Mouse (Mus musculus): ENCODE data around the gene Zfp362.

Zfp362 gene

DNA sequence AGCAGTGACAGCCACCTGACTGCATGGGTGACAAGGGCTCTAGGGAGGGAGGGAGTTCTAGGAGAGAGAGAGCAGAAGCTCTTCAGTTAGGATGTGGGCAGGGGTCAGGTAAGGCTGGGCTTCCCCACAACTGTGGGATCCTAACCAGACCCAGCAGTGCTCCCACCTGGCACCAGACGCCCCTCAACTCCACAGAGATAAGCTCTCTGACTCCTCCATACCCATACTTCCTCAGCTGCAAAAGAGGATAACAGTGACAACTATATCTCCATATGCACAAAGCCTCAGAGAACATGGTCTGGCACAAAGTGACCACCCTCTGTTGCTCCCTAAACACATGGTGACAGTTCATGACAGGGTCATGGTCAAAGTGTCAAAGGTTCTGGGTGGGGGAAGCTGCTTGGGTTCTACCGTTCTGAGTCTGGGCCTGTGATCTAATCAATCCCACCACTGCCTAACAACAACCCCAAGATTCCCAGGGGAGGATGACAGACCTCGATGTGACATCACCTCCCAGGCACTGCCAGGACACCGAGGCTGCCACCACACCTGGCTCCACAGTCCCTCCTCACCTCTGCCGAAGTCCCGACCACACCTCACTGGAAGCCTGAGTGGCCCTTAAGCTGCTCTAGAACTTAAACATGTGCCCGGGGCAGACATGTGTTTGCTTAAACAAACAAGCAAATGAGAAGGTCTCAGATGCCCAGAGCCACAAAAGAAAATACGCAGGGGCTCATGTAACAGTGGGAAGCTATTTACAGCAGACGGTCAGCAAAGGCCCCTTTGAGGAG, 4.0 kb downstream of the Zfp362 start:
- DNase-seq (ENCODE audit: low spot score in 2 of 2) = no peak

DNA sequence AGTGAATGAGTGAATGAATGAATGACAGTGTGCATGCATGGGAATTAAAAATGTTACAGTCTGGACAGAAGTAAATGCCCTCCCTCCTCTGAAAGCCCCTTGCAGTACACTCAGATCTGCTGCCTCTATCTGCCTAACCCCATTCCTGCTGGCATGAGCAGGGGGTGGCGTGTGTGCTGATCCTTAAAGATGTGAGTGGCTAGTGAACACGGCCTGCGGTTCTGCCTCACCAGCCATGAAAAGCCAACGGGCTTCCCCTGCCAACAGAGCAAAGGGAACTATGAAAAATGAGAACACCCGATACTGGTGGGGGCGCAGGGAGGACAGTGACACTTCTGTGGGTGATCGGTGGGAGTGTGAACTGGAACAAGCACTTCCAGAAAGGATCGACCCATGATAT, 9.1 kb downstream of the Zfp362 start:
- no peak for DNase-seq (ENCODE audit: low spot score in 2 of 2)

DNA sequence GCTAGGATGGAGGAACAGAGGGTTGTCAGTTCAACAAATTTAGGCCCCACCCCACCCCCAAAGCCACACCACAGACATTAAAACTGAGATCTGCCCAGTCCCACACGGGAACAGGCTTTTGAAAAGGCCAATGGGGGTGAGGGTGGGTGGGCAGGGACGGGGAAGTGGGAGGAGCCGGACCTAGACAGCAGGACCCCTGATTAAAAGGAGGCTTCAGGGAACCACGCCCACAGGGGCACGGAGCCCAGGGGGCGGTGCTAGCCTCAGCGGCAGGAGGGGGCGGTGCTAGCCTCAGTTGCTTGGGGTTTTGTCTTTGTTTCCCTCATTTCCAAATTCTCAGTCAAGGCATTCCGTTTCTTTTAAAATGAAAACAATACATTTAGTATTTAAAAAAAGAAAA, 10.2 kb downstream of the Zfp362 start:
- DNase-seq (ENCODE audit: low spot score in 2 of 2) = no peak

DNA sequence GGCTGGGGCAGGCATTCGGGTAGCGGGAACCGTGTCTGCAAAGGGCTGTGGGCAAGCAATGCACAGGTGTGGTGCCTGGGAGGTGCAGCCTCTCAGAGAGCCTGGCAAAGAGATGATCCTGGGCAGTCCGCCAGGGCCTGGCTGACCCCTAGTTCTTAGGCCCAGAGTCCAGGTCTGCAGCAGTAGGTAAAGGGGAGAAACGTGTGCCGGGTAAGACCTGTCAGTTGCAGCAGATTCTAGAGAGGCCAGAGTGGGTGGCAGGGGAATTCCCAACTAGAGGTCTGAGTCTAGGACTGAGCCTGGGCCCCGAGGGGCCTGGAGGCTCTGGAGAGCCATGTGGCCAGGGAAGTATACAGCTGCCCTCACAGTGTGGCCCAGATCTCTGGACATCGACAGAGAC, 11.6 kb downstream of the Zfp362 start:
- DNase-seq (ENCODE audit: low spot score in 2 of 2) = no peak

DNA sequence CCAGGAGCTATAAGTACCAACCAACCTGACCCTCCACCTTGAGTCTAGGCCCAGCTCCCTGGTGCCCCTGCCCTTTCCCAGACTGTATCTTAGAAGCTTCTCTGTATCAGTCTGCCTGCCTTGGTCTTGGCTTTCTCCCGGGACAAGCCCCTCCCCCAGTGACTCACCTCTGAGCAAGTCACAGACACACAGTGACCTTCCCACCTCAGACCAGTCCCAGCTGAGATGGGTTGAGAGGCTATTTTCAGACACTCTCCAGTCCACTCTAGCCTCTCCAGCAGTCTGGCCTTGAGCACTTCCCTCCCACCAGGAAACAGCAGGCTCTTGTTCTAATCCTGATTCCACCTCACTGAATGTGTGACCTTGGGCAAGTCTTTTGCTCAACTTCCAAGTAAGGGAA, 12.1 kb downstream of the Zfp362 start:
- no peak for DNase-seq (ENCODE audit: low spot score in 2 of 2)

DNA sequence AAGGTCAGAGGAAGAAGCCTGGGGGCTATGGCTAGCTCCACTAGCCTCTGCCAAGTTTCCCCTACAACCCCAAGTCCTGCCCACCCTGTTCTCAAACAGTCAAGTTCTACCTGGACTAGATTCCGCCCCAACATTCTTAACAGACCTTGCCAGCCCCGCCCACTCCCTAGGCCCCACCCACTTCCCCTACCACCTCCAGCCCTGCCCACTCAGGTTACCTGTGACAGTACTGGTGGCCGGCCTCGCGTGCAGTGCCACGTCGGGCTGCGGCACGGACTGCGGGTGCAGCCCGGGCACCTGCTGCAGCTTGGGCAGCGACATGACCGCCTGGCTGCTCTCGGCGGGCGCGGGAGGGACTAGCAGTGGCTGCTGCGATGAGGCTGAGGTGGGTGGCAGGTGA, 16.2 kb downstream of the Zfp362 start:
- DNase-seq (ENCODE audit: low spot score in 2 of 2) = no peak

DNA sequence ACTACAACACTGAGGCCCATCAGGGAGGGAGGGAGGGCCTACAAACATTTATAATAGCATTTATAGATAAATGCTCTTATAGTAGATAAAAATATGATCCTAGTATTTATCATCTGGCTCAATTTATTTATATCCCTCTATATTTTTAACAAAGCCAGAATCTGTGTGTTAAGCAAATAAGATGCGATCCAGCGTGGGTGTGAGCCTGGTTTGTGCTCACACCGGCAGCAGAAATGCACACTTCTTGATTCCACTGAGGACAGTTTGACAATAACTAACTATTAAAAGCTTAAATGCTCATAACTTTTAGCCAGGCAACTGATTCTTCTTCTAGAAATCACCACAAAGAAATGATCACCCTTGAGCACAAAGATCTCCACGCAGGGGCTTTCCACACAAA, 17.7 kb downstream of the Zfp362 start:
- DNase-seq (ENCODE audit: low spot score in 2 of 2) = no peak

DNA sequence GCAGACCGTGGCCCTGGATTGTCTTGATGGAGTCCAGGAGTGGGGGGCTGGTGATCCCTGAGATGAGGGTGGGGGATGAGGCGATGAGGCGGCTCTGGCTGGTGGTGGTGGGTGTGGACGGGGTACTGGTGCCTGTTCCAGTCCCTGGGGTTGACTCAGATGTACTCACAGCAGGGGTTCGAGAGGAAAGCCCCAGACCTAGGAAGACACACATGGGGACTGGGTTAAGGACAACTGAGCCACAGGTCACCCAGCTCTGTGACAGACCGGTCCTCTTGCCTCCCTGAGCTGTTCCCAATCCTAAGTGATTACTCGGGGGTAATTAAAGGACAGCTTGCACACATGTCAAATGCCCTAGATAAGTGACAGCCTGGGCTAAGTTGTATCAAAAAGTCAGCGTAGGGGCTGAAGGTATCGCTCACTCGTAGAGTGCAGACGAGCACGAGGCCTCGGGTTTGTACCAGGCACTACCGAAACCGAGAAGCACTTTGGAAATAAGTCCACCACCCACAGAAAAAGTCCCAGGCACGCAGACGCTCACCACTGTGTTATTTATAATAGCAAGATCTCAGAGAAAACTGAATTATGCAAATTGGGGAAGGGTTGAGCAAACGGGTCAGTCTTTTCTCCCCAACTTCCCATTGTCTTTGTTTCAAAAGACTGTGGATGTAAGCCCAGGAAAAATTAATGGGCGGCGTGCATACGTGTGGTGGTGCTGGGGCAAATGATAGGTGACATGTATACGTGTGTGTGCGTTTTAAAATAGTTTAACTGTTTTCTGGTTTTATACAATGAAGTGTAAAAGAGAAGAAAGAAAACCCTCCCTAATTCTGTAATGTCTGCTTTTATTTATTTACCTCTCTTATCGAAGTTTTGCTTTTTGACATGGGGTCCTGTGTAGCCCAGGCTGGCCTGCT, 18.6 kb downstream of the Zfp362 start:
- peak in 1 of 2 experiments; percentile 32 for DNase-seq (ENCODE audit: low spot score in 2 of 2)

DNA sequence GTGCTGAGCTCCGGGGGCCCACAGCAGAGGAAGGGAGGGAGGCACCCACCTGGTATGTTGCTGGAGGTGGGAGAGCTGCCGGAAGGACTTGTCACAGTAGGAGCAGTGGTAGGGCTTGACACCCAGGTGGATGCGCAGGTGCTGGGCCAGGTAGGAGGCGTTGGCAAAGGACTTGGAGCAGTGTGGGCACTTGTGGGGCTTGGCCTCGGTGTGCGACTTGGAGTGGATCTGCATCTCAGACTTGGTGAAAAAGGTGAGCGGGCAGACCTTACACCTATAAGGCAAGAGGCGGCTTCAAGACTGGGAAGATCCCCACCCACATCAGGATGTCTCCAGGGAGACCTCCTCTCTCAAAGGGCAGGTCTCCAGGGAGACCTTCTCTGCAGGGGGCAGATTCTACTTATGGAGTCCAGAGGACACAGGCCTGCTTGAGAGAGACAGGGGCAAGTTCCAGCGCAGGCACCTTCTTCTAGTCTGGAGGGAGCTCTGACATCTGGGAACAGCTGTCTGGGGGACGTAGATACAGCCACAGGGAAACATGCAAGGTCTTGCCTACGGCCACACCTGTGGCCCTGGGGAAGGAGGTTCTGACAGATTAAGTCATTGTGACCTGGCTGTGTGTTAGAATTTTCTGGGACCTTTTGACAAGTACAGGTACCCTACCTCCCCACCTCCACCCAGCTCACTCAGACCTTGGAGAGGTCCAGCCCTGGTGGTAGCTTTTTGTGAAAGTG, 19.8 kb downstream of the Zfp362 start:
- DNase-seq (ENCODE audit: low spot score in 2 of 2) = no peak

DNA sequence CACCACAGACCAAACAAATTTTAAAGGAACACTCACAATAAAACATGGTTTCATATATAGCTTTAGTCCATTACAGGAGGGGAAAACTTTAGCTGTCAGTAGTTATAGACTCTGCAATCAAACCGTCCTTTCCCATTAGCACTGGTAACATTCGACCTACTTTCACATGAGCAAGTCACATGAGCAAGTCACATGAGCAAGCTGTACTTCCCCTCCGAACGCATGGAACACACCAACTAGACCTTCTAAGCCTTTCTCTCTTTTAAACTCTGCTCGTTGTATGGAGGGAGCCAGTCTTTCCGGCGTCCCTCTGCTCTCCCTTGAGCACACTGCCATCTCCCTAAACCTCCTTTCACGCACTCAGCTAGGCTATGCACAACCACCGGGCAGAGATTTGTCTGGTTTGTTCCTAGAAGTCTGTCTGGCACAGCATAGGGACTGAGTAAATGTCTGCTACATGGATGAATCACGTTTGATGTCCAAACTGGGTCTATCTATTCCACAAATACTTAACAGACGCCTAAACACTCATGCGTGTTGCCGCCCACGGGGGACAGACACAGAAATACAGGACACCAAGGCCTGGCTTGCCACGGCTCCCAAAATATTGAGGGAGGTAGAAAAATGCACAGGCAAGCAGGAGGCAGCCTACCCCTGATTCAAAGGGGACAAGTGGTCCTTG, 20.8 kb downstream of the Zfp362 start:
- peak in 1 of 2 experiments; percentile 52 for DNase-seq (ENCODE audit: low spot score in 2 of 2)

DNA sequence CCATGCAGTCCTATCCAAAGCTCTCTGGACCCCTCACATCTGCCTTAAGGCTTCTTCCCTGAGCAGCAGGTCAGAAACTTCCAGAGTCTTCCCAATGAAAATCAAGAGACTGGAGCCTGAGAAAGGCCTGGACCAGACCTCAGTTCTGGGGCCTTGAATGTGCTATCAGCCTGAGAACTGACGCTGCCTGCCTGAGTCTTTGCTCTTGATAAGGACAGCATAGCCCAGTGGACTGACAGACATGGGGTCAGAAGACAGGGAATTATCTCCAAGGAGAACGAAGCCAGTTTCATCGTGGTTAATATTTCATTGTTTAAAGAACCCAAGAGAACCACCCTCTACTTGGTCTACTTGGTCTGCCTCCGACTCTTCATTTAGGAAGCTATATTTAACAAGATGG, 23.2 kb downstream of the Zfp362 start:
- no peak for DNase-seq (ENCODE audit: low spot score in 2 of 2)

DNA sequence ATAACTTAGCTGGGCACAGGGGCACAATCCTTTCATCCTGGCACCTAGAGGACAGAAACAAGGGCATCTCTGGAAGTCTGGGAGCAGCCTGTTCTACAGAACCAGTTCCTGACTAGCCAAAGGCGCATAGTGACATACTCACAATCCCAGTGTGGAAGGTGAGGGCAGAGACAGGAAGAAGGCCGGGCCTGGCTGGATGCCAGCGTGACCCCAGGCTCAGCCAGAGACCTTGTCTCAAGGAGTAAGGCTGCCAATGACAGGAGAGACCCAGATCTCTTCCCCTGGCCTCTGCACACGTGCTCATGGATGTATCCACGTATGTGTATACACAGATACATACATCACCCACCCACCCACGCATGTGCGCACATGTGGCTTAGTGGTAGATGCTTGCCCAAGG, 23.8 kb downstream of the Zfp362 start:
- no peak for DNase-seq (ENCODE audit: low spot score in 2 of 2)

DNA sequence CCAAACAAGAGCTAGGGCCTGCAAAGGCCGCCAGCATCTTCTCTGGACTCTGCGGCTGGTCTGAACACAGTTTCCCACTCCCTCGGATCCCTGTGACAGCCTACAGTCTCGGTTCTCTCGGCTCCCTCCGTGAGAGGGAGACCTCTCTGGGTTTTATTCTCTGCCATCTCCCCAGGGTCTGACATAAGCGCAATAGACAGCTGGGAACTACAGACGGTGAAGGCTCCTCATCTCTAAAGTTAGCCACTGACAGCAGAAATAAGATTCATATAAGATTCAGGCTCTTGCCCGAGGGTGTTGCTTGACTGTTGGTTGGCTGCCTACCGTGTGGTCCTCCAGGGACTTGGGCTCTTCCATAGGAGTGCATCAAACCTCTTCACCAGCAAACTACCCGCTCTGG, 28.3 kb downstream of the Zfp362 start:
- no peak for DNase-seq (ENCODE audit: low spot score in 2 of 2)

DNA sequence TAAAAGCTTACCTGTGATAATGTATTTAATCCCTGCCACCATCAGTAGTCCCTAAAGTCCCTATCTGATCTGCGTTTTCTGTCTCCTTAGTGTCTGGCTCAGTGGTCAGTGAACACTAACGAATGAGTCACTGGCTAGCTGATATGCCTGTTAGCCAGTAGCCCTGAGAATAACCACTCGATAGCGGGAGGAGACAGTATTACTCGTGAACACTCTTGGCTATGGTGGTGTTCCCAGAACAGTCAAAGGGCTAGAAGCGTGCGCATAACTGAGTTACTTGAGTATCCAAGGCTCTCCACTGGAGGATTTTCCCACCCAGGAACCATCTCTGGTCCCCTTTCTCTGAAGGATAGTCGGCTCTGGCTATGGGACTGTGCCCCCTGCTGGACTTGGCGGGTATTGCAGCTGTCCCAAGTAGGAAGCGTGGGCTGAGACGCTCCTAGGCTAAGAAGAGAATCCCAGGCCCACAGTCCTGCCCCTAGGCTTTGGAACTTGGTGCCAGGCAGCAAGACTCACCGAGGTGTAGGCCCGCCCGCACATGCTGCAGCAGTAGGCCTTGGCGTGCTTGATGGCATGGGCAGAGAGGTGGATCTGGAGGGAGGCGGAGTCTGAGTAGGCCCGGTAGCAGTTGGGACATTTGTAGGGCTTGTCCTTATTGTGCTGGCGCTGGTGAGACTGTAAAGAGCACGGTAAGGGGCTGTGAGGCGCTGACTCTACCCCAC, 29.1 kb downstream of the Zfp362 start:
- DNase-seq (ENCODE audit: low spot score in 2 of 2) = peak in 1 of 2 experiments; percentile 79

DNA sequence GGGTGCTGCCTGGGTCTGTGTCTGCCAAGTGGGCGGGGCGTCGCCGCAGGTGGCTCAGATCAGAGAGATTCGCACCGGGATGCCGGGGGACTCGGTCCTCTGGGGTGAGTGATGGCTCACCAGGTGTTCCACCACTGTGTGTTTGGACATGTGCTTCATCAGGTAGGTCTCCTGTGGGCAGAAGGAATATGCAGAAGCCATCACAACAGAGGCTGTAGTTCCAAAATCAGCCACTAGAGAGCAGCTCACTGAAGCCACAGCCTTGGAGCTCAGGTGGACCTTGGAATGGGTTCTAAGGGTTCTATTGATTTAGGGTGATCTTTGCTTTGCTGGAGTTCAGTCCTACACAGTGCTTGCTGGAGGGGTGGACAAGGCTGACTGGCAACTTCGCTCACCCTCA, 31.4 kb downstream of the Zfp362 start:
- peak in 1 of 2 experiments; percentile 62 for DNase-seq (ENCODE audit: low spot score in 2 of 2)

DNA sequence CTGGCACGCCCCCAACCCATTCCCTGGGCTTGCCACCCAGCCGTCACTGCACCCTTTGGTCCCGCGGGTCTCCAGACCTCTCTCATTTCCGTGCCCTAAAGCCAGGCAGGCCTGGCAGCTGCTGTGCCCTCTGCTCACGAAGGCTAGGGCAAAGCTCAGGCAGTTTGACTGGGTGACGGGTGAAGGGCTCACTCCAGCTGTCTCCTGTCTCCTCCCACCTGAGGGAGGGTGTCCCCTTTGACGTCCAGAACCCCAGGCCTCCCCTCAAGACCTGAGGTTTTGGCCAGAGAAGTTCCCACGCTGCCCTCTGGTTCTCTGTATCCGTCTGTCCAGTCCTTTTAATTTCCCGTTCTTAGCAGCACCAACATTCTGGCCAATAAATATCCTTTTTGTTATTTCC, 32.0 kb downstream of the Zfp362 start:
- DNase-seq (ENCODE audit: low spot score in 2 of 2) = no peak

DNA sequence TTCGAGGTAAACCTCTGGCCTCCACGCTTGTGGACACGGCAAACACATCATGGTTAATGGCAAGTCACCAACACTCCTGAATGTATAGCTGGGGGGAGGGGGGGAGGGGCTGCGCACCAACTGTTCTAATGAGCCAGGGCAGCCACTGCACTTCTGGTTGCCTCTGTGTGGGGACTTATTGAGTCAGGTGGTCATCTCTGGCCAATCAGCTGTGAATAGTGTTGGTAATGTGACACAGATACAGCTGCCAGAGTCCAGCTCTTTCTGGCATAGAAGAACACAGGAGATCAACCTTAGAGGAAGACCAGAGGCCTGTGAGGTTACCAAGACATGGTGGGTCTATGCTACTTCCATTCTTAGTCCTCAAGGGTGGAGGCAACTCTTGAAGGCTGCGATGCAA, 35.1 kb downstream of the Zfp362 start:
- DNase-seq (ENCODE audit: low spot score in 2 of 2) = no peak

DNA sequence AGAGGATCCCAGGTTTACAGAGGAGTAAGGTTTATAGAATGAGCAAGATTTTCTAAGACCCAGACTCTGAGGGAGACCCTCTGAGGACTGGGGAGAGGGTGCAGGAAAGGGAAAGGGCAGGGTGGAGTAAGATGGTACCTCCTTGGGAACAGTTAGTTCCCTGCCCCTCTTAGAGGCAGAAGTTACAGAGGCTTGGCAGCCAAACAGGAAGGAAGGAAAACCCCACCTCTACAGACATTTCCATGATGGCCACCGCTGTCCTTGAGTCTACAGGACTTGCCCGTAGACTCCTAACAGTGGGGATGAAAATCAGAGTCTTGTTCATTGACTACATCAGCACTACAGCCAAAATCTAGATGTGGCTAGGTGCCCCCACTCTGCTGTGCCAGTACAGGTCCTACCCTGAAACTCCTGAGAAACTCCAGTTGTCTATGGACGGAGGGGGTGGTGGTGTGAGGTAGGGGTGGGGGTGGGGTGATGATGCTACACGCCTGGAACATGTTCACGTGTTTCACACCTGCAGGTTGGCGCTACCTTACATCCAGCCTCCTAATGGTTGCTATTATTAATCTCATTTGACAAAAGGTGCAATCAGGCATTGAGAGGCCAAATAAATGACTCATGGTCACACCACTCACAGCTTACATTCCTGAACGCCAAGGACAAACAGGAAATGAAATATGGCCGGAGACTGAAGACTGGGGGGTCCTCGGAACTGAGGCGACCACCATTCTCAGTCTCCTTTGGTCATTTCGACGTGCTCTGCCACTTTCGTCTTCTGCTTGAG, 36.1 kb downstream of the Zfp362 start:
- DNase-seq (ENCODE audit: low spot score in 2 of 2) = no peak

DNA sequence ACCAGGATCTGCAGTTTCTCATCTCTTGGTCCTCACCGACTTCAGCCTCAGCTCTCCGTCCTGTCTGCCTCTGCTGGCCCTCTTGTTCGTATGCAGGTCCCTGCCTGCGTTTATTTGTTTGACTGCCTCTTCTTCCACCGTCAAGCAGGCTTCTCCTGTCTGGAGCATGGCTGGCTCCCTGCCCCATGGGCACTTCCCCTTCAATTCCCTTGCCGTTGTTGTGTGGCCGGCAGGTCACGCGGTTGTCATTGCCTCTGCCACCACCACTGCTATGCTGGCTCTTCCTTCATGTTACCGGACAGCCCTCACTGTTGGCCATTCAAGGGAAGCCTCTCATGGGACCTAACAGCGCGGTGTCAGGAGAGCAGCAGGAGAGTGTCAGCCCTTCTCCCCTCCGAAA, 37.7 kb downstream of the Zfp362 start:
- DNase-seq (ENCODE audit: low spot score in 2 of 2) = no peak

DNA sequence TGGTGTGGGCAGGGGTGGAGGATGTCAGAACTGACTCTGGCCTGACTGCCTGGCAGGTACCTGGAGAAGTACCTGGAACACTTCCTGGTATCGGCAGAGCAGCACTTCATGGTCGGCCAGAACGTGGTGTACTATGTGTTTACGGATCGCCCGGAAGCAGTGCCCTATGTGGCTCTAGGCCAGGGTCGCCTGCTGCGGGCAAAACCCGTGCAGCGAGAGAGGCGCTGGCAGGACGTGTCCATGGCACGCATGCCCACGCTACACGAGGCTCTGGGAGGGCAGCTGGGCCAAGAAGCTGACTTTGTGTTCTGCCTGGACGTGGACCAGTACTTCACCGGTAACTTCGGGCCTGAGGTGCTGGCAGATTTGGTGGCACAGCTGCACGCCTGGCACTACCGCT, 38.9 kb downstream of the Zfp362 start:
- no peak for DNase-seq (ENCODE audit: low spot score in 2 of 2)
